Mouse (Mus musculus): ENCODE results near the gene Gas2l3. TPM values are rescaled to one million over a fixed set of nuclear protein-coding genes. Genes with fewer than 3 reads are reported as not detected.

The Gas2l3 gene
- 0.32 TPM for polyA plus RNA-seq (2017; shearing (Covaris generic))

GRCm38 (mm10) chr10:89443623-89444151 lies at the start of gene Gas2l3:
Gene Gas2l3, minus strand, starts transcription at chr10:89443967.

Other genes starting within 250 kb of the Gas2l3 start
- gene Ano4, start 99.2 kb downstream of the Gas2l3 start, polyA plus RNA-seq (2017; shearing (Covaris generic)), result not detected
- not detected for gene Nr1h4, start 89.6 kb upstream of the Gas2l3 start, polyA plus RNA-seq (2017; shearing (Covaris generic))
- gene Slc17a8, start 177.3 kb upstream of the Gas2l3 start, polyA plus RNA-seq (2017; shearing (Covaris generic)), result not detected
- 30.6 TPM for gene Scyl2, start 242.3 kb upstream of the Gas2l3 start, polyA plus RNA-seq (2017; shearing (Covaris generic))

All from effector memory CD4-positive, alpha-beta T cell, adult 5 months (primary cell).